Mouse (Mus musculus) adrenal gland, postnatal 14 days (tissue): ENCODE data around the gene Gm10570. TPM values are rescaled to one million over a fixed set of nuclear protein-coding genes. Genes with fewer than 3 reads are reported as not detected.

Experiments used
- DNase-seq: peaks from one replicate; pipeline ENCODE4 v3.0.0; 2021; ENCODE audit warnings: mixed read lengths
- long read RNA-seq, 2 experiments: library from polyadenylated mRNA; stranded (forward); transcript quantifications; one replicate each; pipeline ENCODE4 v2.0.0; 2021
- total RNA-seq: library from RNA; stranded (reverse); gene quantifications from 2 replicates; pipeline ENCODE4 v1.2.3, GENCODE M21; 2021

Gene Gm10570
- total RNA-seq = 1.5 TPM in 1 of 2 replicates, not detected in the other
- long read RNA-seq, experiment 1 = 0 reads
- long read RNA-seq, experiment 2, partial matches to known transcripts = 0 of 2 reads
- long read RNA-seq, experiment 2, other reads (novel, unspliced or antisense) = 0 of 2 reads

DNA sequence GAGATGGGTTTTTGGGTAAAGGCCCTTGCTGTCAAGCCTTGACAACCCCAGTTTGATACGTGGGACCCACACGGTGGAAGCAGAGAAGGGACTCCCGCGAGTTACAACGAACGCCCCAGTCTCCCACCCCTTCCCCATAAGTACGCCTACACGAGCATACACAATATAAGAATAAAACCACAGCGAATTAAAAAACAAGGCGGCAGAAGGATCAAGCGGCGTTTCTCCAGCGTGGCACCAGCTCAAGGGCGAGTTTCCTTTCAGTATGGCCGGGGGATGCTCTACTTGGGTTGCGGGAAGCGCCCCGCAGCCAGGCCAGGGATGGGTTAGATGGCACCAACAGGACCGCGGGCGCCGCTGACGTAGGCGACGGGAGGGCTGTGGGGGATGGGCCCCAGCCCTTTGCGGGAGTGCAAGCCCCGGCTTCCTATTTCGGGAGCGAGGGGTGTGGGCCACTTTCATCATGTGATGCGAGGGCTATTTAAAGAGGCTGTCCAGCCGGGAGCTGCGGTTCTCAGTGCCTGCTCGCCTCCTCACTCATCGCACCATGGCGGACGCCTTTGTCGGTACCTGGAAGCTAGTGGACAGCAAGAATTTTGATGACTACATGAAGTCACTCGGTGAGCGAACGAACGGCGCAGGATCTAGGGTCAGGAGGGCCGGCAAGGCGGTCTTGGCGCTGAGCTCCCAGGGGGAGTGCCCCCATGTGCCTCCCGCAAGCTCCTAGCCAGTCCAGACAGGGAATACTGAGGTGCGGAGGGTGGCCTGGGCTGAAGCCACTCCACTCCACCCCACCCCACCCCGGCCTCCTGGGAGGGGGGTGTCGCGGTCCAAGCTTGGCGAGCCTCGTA, at the start of gene Gm10570, which contains the start of gene Fabp3:
Gm10570 (minus strand) TSS at position 444 of the 851 bp plus-strand sequence.
Fabp3 (plus strand) TSS at position 365 of the 851 bp plus-strand sequence.
- peak; percentile 42 for DNase-seq

GRCm38 (mm10) chr4:130357946-130358345, 49.5 kb upstream of the Gm10570 start:
- DNase-seq = no peak

DNA sequence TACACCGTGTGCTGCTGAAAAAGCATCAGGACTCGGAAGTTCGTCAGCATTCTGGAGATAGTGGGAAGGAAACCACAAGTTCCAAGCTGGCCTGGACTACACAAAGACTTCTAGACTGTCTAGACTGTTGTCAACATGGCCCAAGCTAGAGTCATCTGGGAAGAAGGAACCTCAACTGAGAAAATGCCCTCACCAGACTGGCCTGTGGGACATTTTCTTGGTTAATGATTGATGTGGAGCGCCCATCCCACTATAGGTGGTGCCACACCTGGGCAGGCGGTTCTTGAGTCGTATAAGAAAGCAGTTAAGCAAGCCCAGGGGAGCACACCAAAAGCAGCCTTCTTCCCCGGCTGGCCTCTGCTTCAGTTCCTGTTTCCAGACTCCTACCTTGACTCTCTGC, 44.1 kb upstream of the Gm10570 start:
- DNase-seq = no peak

DNA sequence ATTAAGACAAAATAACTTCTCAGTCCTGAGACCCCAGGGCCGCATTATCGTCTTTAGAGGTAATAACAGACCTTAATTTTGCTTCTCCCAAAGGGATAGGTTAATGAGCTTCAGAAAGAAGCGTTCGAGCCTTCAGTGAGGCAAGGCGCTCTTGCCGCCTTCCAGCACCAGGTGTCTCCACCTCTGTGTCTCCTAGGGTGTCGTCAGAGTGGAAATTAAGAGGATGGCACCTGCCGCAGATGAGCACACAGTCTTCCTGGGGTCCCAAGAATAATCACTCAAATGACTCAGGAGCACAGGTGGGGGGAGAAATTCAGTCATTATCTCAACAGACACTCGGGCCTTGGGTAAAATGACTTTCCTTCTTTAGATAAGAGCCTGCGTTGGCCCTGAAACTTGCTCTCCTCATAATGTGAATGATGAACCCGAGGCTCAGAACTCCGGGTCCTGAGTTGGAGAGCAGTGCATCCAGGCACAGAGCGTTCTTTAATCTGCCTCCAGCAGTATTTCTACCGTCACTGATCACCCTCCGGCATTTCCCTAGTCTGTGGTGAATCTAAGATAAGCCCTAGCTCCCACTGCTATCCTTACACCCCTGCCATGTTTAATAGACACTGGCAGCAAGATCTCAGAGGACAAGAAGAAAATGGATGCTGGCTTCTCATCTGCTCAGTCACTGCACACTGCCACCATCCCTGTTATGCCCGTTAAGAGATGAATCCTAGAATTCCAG, 42.4 kb upstream of the Gm10570 start:
- no peak for DNase-seq

- DNase-seq = no peak
Measured at GRCm38 (mm10) chr4:130349666-130350065, 41.2 kb upstream of the Gm10570 start.

DNA sequence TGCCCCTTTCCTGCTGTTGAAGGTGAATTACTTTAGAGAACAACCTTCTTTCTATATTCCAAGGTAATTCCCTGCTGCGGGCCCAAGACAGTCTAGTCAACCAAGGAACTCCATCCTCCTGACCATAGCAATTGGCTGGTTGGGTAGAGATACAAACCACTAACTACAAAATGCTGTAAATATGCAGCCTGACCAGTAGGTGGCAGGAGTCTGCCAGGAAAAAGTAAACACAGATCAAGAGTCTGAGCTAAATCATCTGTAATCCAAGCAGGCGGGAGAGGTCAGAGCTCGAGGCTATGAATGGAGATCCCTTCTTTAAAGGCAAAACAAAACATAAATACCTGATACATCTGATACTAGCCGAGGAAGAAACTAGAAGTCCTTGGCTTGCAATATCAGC, 33.2 kb upstream of the Gm10570 start:
- DNase-seq = peak; percentile 72

- DNase-seq = no peak
Measured at GRCm38 (mm10) chr4:130335867-130336266, 27.4 kb upstream of the Gm10570 start.

DNA sequence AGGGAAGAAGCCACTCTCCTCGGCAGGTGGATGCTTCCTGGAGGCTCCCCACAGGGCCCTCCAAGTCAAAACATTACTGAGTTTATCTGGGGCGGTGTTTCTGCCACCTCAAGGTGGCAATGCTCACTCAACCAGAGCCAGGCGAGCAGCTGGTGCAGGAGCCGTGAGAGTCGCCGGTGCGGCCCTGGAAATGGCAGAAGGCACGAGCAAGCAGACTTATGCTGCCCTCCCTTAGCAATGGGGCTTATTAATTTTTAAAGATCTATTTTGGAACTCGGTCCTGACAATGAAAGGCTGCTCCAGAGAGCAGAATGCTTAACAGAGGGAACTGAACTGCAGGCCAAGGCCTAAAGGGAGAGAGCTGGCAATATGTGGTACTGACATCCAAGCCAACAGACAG, 18.9 kb upstream of the Gm10570 start:
- DNase-seq = no peak

DNA sequence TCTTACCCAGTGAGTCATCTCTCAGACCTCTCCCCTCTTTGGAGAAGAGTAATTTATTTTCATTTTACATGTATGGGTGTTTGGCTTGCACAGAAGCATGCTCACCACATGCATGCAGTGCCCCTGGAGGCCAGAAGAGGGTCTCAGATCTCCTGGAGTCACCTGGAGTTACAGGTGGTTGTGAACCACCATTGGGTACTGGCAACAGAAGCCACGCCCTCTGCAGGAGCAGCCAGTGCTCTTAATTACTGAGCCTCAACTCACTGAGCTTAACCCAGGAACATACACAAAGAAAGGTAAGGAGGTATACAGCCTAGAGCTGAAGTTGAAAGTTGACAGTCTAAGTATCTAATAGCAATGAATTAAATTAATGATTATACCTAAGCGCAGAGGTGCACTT, 17.0 kb upstream of the Gm10570 start:
- DNase-seq = no peak

DNA sequence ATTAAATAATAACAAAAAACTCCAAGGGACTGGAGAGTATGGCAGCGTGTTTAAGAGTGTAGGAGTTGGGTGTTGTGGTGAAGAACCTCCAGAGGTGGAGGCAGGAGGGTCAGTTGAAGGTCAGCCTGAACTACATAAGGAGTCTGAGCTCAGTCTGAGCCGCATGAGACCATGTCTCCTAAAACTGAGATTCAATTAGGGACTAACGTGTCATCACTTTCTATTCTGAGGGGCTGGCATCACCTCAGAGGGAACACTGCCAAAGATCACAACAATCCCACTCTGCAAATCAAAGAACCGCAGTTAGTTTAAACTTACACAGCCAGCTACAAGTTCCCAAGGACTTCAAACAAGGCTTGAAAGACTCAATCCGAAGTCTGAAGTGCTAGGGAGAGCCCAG, 15.1 kb upstream of the Gm10570 start:
- no peak for DNase-seq

- no peak for DNase-seq
Measured at GRCm38 (mm10) chr4:130323165-130323564, 14.7 kb upstream of the Gm10570 start.

- DNase-seq = peak; percentile 47
Measured at GRCm38 (mm10) chr4:130322567-130322966, 14.1 kb upstream of the Gm10570 start.

GRCm38 (mm10) chr4:130321640-130322039, 13.2 kb upstream of the Gm10570 start:
- DNase-seq = no peak

DNA sequence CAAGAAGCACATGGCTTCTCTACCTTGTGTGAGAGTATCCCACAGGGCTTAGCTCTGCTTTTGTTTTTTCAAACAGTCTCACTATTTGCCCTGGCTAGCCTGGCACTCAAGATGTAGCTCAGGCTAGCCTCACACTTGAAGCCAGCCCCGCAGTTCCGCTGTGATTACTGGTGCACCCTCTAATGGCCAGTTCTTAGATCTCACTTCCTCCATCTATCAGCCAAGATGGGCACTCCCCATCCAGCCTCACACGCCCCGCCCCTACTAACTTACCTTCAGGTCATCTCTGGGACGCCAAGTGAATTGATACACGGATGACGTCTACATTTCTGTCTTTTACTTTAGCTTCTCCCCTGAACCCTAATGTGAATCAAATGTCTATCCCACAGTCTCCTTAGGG, 11.1 kb upstream of the Gm10570 start:
- DNase-seq = no peak

- no peak for DNase-seq
Measured at GRCm38 (mm10) chr4:130318122-130318521, 9.6 kb upstream of the Gm10570 start.

GRCm38 (mm10) chr4:130316691-130317090, 8.2 kb upstream of the Gm10570 start:
- DNase-seq = peak; percentile 44

DNA sequence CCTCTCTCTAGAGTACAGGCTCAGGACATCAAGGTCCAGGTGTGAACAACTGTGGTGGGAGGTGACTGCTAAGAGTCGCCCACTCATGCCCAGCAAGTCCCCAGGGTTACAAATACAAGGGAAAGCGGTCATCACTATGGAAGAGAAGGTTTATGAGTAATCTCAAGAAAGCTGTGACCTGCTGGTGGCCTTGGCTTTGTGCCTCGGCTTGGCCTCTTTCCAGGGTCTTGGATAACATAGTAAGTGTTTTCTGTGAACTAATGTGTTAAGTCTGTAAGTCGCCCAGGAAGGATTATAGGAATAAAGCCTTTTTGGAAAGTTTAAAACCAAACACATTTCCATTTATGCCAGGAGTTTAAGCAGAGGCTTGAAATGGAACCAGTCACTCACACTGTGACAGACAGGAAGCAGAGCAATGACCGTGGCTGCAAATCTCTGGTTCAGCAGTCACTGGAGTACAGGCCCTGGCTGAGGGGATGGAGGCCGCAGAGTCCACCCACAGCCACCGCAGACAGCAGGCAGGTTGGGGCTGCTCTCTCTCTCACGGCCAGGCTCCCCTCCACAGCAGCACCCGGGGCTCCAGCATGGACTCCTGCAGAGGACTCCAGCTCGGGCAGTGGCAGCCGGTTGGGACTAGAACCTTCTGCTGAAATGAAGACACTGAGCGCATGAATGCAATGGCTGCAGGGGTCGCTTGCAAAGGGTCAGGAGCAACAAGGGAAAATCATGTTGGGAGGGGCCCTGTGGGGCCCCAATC, 7.5 kb upstream of the Gm10570 start:
- peak; percentile 89 for DNase-seq

- no peak for DNase-seq
Measured at GRCm38 (mm10) chr4:130313552-130313951, 5.1 kb upstream of the Gm10570 start.

DNA sequence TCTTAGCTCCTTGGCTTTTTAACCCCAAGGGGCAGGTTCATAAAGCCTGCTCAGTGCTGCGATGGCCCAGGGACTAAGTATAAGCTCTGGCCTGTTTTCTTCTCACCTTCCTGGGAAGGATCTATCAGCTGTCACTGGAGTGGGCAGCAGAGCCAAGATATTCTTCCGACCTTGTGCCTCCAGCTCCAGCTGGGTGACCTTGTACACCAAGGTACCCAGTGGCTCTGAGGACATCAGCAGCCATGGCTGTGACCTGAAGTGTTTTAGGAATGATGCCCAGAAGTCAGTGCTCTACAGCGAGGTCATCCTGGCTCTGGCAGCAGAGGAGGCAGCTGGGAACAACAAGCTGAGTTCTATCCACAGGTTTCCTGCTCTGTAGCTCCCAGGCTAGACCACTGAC, 4.1 kb upstream of the Gm10570 start:
- peak; percentile 40 for DNase-seq

- no peak for DNase-seq
Measured at GRCm38 (mm10) chr4:130309254-130309653, 780 bp upstream of the Gm10570 start.

DNA sequence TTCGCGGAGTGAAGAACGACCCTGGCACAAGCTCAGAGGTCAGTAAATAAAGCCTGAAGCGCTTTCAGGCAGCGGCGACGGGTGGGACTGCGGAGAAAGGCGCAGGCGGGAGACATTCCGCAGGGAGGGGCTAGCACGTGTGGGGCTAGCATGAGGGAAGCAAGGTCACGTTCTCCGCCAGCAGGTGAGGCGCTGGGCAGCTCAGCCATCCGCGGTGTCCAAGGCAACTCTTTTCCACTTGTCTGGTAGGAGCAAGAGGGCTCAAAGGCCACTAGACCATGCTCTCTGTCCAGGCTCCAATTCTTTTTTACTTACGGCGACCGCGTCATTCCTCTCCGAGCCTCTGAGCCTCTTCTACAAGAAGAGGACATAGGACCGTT, 633 bp downstream of the Gm10570 start:
- DNase-seq = peak; percentile 69
